ENCODE assay signal across 17 mouse cellular contexts in genomic region chr7:126032365-126032755, GRCm38 (mm10). TPM values are rescaled to one million over a fixed set of nuclear protein-coding genes. Genes with fewer than 3 reads are reported as not detected.
DNase-seq lines count a peak whose midpoint lies in the region; ATAC-seq and TF ChIP-seq lines count a peak whose summit lies in the region.
"Had no signal": no experiment of that assay in that cellular context is flagged by ENCODE, and none has a peak within 500 bp of the region (broad histone marks: within the 10 kb centered on the region; RNA-seq: fewer than 3 reads in every experiment).

No protein-coding gene starts in this region.

- TF ChIP-seq CTCF in cerebellum, adult 2 months (IDR thresholded peaks at IDR 0.05; ENCODE audit: borderline replicate concordance, insufficient read depth, low read depth, low read length) = no peak

- H3K4me3 ChIP-seq in cerebellum, adult 2 months (replicated peaks; ENCODE audit: insufficient read depth, low read depth, low read length) = no peak overlapping the region
- H3K4me3 ChIP-seq in midbrain, embryonic 10.5 days = no peak overlapping the region
- H3K4me3 ChIP-seq in midbrain, embryonic 11.5 days (ENCODE audit: low read depth, low read length) = no peak overlapping the region
- no peak overlapping the region for H3K4me3 ChIP-seq in limb, embryonic 10.5 days
- H3K4me3 ChIP-seq: heart, embryonic 12.5 days; limb, embryonic 12.5 days; liver, embryonic 15.5 days had no signal

- ATAC-seq in midbrain, embryonic 11.5 days (ENCODE audit: low FRiP score) = no peak
- ATAC-seq: activated CD4-positive, CD25-positive, alpha-beta regulatory T cell, adult 4 months had no signal

- H3K36me3 ChIP-seq in midbrain, embryonic 10.5 days = no peaks in the 10 kb centered on the region
- H3K36me3 ChIP-seq in midbrain, embryonic 11.5 days (ENCODE audit: control insufficient read depth, insufficient read depth, low read length) = no peaks in the 10 kb centered on the region
- H3K36me3 ChIP-seq in limb, embryonic 10.5 days = no peaks in the 10 kb centered on the region
- H3K36me3 ChIP-seq: heart, embryonic 12.5 days; limb, embryonic 12.5 days; liver, embryonic 15.5 days had no signal

- H3K27me3 ChIP-seq in cerebellum, adult 2 months (ENCODE audit: control insufficient read depth, insufficient read depth, low read length) = no peaks in the 10 kb centered on the region
- H3K27me3 ChIP-seq in midbrain, embryonic 10.5 days (ENCODE audit: low read depth, poor library complexity, severe bottlenecking) = no peaks in the 10 kb centered on the region
- H3K27me3 ChIP-seq in midbrain, embryonic 11.5 days (ENCODE audit: control insufficient read depth, insufficient read depth, low read length) = no peaks in the 10 kb centered on the region
- H3K27me3 ChIP-seq in limb, embryonic 10.5 days (ENCODE audit: low read depth, poor library complexity, severe bottlenecking) = no peaks in the 10 kb centered on the region
- H3K27me3 ChIP-seq: heart, embryonic 12.5 days; limb, embryonic 12.5 days; liver, embryonic 15.5 days had no signal

- no peak overlapping the region for H3K4me2 ChIP-seq in midbrain, embryonic 11.5 days
- H3K4me2 ChIP-seq: heart, embryonic 12.5 days; limb, embryonic 12.5 days; liver, embryonic 15.5 days had no signal

- peak overlapping the region; percentile 65; the same call in 1 of the 2 replicates for H3K27ac ChIP-seq in cerebellum, adult 2 months (ENCODE audit: insufficient read depth, low read length)
- H3K27ac ChIP-seq in midbrain, embryonic 10.5 days (replicated peaks) = peak overlapping the region; percentile 5; the same call in 1 of the 2 replicates
- no peak overlapping the region for H3K27ac ChIP-seq in midbrain, embryonic 11.5 days (ENCODE audit: low read depth, low read length)
- H3K27ac ChIP-seq in limb, embryonic 10.5 days = peak overlapping the region; percentile 15; the same call in 1 of the 2 replicates
- H3K27ac ChIP-seq: limb, embryonic 12.5 days; liver, embryonic 15.5 days had no signal

- WGBS in cerebellum, adult 2 months = 26% methylated on average over 3 of the region's 3 CpGs
- WGBS in midbrain, embryonic 10.5 days = 91% methylated on average over 3 of the region's 3 CpGs
- WGBS in midbrain, embryonic 11.5 days = 92% methylated on average over 3 of the region's 3 CpGs
- 86% methylated on average over 3 of the region's 3 CpGs for WGBS in limb, embryonic 10.5 days

- H3K9me3 ChIP-seq in midbrain, embryonic 10.5 days (replicated peaks) = no peaks in the 10 kb centered on the region
- no peaks in the 10 kb centered on the region for H3K9me3 ChIP-seq in midbrain, embryonic 11.5 days (ENCODE audit: control insufficient read depth, low read length)
- H3K9me3 ChIP-seq in limb, embryonic 10.5 days (replicated peaks) = no peaks in the 10 kb centered on the region
- H3K9me3 ChIP-seq: heart, embryonic 12.5 days; limb, embryonic 12.5 days; liver, embryonic 15.5 days had no signal

- H3K9ac ChIP-seq in midbrain, embryonic 11.5 days (ENCODE audit: low read length) = no peak overlapping the region
- H3K9ac ChIP-seq: heart, embryonic 12.5 days; limb, embryonic 12.5 days; liver, embryonic 15.5 days had no signal

- no peak for TF ChIP-seq POLR2A in cerebellum, adult 2 months (IDR thresholded peaks at IDR 0.05; ENCODE audit: borderline replicate concordance, insufficient read depth, low read length)

- DNase-seq in cerebellum, adult 2 months = no peak
- no peak for DNase-seq in cerebellum, adult 9-10 months
- DNase-seq in midbrain, embryonic 10.5 days (ENCODE audit: low spot score) = no peak
- no peak for DNase-seq in midbrain, embryonic 11.5 days (ENCODE audit: low spot score, missing footprints)
- DNase-seq in limb, embryonic 10.5 days (ENCODE audit: low spot score) = no peak
- no peak for DNase-seq in gastrocnemius, adult 8-10 months (ENCODE audit: low spot score in 2 of 2)
- no peak for DNase-seq in layer of hippocampus, postnatal 10 days (ENCODE audit: low spot score in 2 of 2)
- no peak for DNase-seq in right cerebral cortex, postnatal 36 days (ENCODE audit: low spot score in 2 of 2)
- DNase-seq: adrenal gland, postnatal 36 days; kidney, adult 2 months; kidney, postnatal 25 days; lung, postnatal 14 days; thymus, postnatal 25 days had no signal

- peaks cover 52% of the 10 kb centered on the region for H3K4me1 ChIP-seq in cerebellum, adult 2 months (ENCODE audit: control insufficient read depth, insufficient read depth, low read length)
- H3K4me1 ChIP-seq in midbrain, embryonic 10.5 days = peaks cover 11% of the 10 kb centered on the region; the same call in 1 of the 2 replicates
- H3K4me1 ChIP-seq in midbrain, embryonic 11.5 days (ENCODE audit: control insufficient read depth, insufficient read depth, low read length) = no peaks in the 10 kb centered on the region
- peaks cover 16% of the 10 kb centered on the region for H3K4me1 ChIP-seq in limb, embryonic 10.5 days

RNA-seq across cellular contexts. Expression of gene Gsg1l, which starts 49.9 kb away (rescaled TPM):
- polyA plus RNA-seq in cerebellum, adult 2 months (2012; rRNA removed) = 17.5 and 18.0 TPM in 2 replicates
- polyA plus RNA-seq in midbrain, embryonic 10.5 days (2016; fragmentation: Nextera tagmentation; extraction: Ambion mirVana) = 1.1 and 1.9 TPM in 2 replicates
- 1.7 and 2.1 TPM in 2 replicates for polyA plus RNA-seq in midbrain, embryonic 11.5 days (2014; fragmentation: Nextera tagmentation; extraction: Ambion mirVana)
- polyA plus RNA-seq in limb, embryonic 10.5 days (2016; fragmentation: Nextera tagmentation; extraction: Ambion mirVana) = 0.18 and 0.61 TPM in 2 replicates
- total RNA-seq in gastrocnemius, adult 8-10 months (2022) = under 1 TPM in 1 of 4 experiments, not detected in 3; 0.07 TPM
- total RNA-seq in layer of hippocampus, postnatal 10 days (2021) = 10 to 100 TPM; 15.5 to 18.8 TPM
- polyA plus RNA-seq: activated CD4-positive, CD25-positive, alpha-beta regulatory T cell, adult 4 months had no signal
